Mouse (Mus musculus) kidney, embryonic 15.5 days (tissue): ENCODE measurements at regions not wholly inside any gene's neighbourhood (a gene's known extent, or its start where the extent isn't known, plus 50 kb on each side); places are given as distances from the start of the nearest gene placed in this dataset.

Experiments used
- ATAC-seq: fragments of 200-750 bp; cut with Nextera tagmentation; replicated peaks from 2 replicates; pipeline ENCODE4 v1.8.0; 2017; ENCODE audit warnings: moderate TSS enrichment; ENCODE audit not compliant: low FRiP score
- H3K27ac ChIP-seq: fragments of 300-500 bp; sonication (generic); 2 replicates; pipeline ENCODE4 v1.5.1; 2015; ENCODE audit warnings: mild to moderate bottlenecking, inconsistent platforms
- H3K27me3 ChIP-seq: fragments of 300-500 bp; sonication (generic); 2 replicates; pipeline ENCODE4 v1.6.1; 2015; ENCODE audit warnings: inconsistent platforms
- H3K36me3 ChIP-seq: fragments of 300-500 bp; sonication (generic); 2 replicates; pipeline ENCODE4 v1.6.1; 2015; ENCODE audit warnings: inconsistent platforms
- H3K4me1 ChIP-seq: fragments of 300-500 bp; sonication (generic); 2 replicates; pipeline ENCODE4 v1.6.1; 2015; ENCODE audit warnings: inconsistent platforms
- H3K4me2 ChIP-seq: fragments of 300-500 bp; sonication (generic); 2 replicates; pipeline ENCODE4 v1.6.1; 2015; ENCODE audit warnings: moderate library complexity, mild to moderate bottlenecking, inconsistent platforms
- H3K4me3 ChIP-seq: fragments of 300-500 bp; sonication (generic); replicated peaks from 2 replicates; pipeline ENCODE4 v1.5.1; 2015; ENCODE audit warnings: mild to moderate bottlenecking, inconsistent platforms
- H3K9ac ChIP-seq: fragments of 300-500 bp; sonication (generic); 2 replicates; pipeline ENCODE4 v1.6.1; 2015; ENCODE audit warnings: mild to moderate bottlenecking, inconsistent platforms
- H3K9me3 ChIP-seq: fragments of 300-500 bp; sonication (generic); replicated peaks from 2 replicates; pipeline ENCODE4 v1.6.1; 2016; ENCODE audit warnings: inconsistent platforms
- WGBS: fragments of 180-500 bp; shearing (Covaris S2); methylation state at CpG from one replicate; pipeline ENCODE4 v1.1.7; 2015; ENCODE audit warnings: mixed read lengths; 5-methylcytosine and 5-hydroxymethylcytosine counted together

DNA sequence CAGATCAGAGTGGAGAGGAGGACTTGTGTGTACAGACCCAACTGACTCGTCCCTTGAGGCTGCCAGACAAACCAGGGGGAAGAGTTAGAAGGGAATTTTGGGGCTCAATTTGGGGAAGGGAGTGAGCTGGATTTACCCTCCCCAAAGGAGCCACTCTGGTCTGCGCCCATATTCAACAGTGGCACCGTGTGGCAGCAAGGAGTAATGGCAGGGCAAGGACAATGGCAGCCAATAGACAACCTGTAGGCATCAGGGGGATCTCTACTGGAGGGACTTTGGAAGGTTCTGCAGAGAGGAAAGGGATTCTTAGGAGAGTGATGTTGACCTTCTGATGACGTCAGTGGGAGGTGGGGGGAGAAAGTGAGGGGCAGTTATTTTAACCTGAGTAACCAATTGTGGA is 1590.7 kb upstream of the Gulo start:
- no peak overlapping the region for H3K27ac ChIP-seq
- H3K36me3 ChIP-seq = no peaks in the 10 kb centered on the region
- no peak for ATAC-seq
- H3K9me3 ChIP-seq = no peaks in the 10 kb centered on the region
- H3K4me2 ChIP-seq = no peak overlapping the region
- H3K9ac ChIP-seq = no peak overlapping the region
- no peaks in the 10 kb centered on the region; the same call in 1 of the 2 replicates for H3K27me3 ChIP-seq
- H3K4me1 ChIP-seq = no peaks in the 10 kb centered on the region
- 18% methylated on average over 4 of the region's 4 CpGs for WGBS
- H3K4me3 ChIP-seq = no peak overlapping the region

DNA sequence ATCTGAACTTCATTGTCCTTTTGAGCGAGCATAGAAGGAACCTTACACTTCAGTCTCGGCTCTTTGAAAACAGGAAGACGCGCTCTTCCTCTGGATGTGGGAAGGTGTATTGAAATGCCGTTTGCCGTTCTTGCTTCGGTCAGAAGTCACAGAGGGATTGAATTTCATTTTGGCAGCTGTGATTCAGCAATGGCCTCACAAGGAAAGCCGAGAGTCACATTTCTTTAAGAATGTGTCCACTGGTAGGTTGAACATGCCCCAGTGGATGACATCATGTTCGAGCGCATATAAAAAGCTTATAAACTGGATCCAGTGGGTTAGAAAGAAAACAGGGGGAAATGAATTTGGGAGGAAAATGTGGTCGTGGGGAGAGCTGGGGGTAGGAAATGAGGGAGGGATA is 1579.6 kb upstream of the Gulo start:
- WGBS = 43% methylated on average over 11 of the region's 11 CpGs
- no peak for ATAC-seq
- Histone ChIP-seq H3K9me3 (no peaks in the 10 kb centered on the region), H3K4me2 (no peak overlapping the region), H3K36me3 (no peaks in the 10 kb centered on the region), H3K27ac (no peak overlapping the region), H3K9ac (no peak overlapping the region), H3K4me1 (no peaks in the 10 kb centered on the region), H3K27me3 (no peaks in the 10 kb centered on the region), H3K4me3 (no peak overlapping the region)

DNA sequence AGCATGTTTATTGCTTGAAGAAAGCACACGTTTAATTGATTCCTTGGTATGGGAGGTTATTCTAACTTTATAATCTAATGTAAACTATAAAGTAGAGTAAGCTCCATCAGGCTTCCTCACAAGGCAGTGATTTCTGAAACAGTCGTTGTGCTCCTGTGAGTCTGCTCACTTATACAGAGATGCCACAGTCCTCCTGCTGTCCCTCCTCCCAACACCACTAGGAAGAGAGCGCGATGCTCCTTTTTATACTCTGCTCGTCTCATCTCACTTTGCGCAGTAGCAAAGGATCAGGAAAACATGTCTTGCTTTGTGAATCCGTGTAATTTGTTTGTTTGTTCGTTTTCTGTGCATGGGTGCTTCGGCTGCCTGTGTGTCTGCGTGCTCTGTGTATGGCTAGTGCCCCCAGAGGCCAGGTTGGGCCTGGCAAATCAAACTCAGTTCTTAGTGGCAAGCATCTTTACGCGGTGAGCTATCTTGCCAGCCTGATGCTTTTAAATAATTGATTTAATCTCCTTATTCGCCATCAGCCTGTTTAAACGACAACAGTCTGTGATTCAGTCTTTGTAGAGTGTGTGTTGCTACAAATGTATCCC is 1575.5 kb upstream of the Gulo start:
- Histone ChIP-seq H3K4me2 (no peak overlapping the region), H3K27me3 (no peaks in the 10 kb centered on the region), H3K9me3 (no peaks in the 10 kb centered on the region), H3K36me3 (no peaks in the 10 kb centered on the region), H3K4me3 (no peak overlapping the region), H3K27ac (no peak overlapping the region), H3K4me1 (no peaks in the 10 kb centered on the region), H3K9ac (no peak overlapping the region)
- no peak for ATAC-seq
- WGBS = 67% methylated on average over 14 of the region's 14 CpGs

DNA sequence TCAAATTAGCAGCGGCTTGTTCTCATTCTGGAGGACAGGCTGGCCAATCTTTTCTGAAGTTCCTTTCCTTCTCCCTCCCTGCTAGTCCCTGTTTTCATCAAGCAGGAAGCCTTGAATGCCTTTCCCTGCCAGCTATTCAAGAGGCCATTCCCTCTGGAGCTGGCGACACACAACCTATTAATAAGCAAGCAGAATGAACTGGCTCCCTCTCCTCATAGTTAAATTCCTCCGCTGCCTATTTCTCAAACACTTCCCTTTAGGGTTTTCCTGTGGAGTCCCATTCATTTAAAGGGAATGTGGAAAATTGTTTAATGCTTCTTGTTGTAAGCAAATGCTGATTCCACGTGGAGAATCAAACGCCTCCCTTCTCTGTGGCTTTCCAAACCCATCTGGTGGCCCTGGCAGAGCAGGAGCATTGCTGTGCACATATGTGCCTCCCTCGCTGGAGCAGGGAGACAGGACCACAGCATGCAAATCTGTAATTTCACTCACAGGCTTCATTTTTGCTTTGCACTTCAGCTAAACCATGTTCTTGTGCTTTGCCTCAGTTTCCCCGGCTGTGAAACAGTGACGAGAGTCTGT is 1573.3 kb upstream of the Gulo start:
- H3K36me3 ChIP-seq = no peaks in the 10 kb centered on the region

DNA sequence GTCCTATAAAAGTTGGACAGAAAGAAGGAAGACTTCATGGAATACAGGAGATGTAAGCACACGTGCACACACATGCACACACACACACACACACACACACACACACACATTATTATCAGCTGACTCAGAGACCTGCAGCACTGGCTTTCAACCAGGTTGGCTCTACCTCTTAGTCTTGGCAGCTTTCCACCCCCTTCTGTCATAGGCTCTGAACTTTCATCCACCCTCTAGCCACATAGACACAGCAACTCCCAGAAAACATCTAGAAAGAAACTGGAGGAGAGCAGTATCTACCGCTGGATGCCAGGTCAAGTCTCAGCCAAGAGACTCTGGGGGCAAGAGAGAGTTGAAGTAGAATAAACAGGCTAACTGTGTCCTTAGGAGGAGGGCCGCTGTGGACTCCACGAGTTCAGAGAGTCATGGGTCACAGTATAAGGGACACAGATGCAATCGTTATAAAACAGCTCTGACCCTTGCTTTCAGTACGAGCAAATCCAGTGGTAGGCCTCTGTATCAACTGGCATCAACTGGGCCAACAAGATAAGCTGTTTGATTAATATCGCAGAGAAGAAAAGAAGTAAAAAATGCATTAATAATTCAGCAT is 1565.4 kb upstream of the Gulo start:
- no peaks in the 10 kb centered on the region for H3K36me3 ChIP-seq
- H3K27ac ChIP-seq = no peak overlapping the region
- peaks cover 14% of the 10 kb centered on the region for H3K4me1 ChIP-seq
- no peaks in the 10 kb centered on the region for H3K9me3 ChIP-seq
- H3K9ac ChIP-seq = no peak overlapping the region
- H3K4me2 ChIP-seq = no peak overlapping the region
- ATAC-seq = no peak
- 61% methylated on average over 7 of the region's 7 CpGs for WGBS
- H3K27me3 ChIP-seq = peaks cover 14% of the 10 kb centered on the region
- H3K4me3 ChIP-seq = no peak overlapping the region

More for the DNA sequence above, 1573.3 kb upstream of the Gulo start:
- no peak for ATAC-seq
- no peak overlapping the region for H3K27ac ChIP-seq
- H3K4me1 ChIP-seq = no peaks in the 10 kb centered on the region
- no peaks in the 10 kb centered on the region for H3K9me3 ChIP-seq
- H3K27me3 ChIP-seq = no peaks in the 10 kb centered on the region
- H3K9ac ChIP-seq = no peak overlapping the region
- no peak overlapping the region for H3K4me3 ChIP-seq
- WGBS = 84% methylated on average over 8 of the region's 8 CpGs
- H3K4me2 ChIP-seq = no peak overlapping the region

DNA sequence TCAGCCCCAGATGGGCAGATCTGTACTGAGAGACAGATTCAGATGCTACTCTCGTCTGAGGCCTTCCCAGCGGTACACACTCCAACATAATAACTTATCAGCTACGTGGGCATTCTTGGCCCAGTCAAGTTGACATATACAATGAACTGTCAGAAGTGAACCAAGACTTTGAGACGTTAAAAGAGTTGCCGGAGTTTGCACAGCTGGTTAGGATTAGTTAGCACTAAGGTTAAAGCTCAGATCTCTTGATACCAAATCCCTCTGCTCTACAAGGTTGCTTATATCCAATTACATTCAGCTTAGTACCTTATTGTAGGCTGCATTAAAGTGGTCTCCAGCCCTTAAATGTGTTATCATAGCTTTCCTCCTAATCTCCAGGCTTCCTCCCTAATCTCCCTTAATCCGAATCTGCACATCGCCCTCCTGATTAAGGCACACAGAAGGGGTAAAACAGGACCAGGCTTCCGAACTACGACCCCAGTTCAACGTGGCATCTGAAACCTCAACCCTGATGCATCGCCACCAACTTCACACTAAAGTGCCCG is 1564.5 kb upstream of the Gulo start:
- Histone ChIP-seq H3K4me2 (no peak overlapping the region), H3K27me3 (peaks cover 18% of the 10 kb centered on the region), H3K27ac (no peak overlapping the region), H3K9me3 (no peaks in the 10 kb centered on the region), H3K4me3 (no peak overlapping the region), H3K36me3 (no peaks in the 10 kb centered on the region), H3K4me1 (peaks cover 22% of the 10 kb centered on the region), H3K9ac (no peak overlapping the region)
- 68% methylated on average over 12 of the region's 12 CpGs for WGBS
- ATAC-seq = no peak

DNA sequence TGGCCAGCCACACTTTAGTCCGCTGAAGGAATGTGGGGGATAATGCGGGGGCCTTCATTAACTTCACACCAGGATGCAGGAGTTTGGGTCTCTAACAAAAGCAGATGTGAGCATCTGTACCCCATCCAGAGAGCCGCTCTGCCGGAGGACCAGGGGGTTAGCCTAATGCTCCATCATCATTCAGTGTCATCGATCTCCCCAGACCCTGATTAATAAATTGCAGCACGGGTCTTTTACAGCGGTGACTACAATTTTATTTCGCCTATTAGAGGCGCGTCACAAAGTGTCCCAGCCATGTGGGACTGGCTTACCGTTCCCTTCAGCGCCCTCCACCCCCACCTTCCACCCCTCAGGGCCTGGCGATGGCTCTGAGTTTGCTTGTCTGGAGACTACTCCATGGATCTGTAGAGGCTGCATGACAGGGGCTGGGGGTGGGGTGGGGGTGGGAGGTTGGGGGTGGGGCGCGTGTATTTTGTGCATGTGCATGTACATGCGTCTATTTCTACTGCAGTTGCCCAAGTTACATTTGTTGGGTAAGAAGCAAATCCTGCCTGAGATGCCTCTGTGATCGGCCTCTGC is 1560.8 kb upstream of the Gulo start:
- H3K27ac ChIP-seq = no peak overlapping the region
- H3K9ac ChIP-seq = no peak overlapping the region
- H3K4me2 ChIP-seq = peak overlapping the region; percentile 32
- peaks cover 22% of the 10 kb centered on the region for H3K4me1 ChIP-seq
- H3K27me3 ChIP-seq = peaks cover 28% of the 10 kb centered on the region
- 21% methylated on average over 17 of the region's 17 CpGs for WGBS
- H3K36me3 ChIP-seq = no peaks in the 10 kb centered on the region
- no peaks in the 10 kb centered on the region for H3K9me3 ChIP-seq
- no peak for ATAC-seq
- no peak overlapping the region for H3K4me3 ChIP-seq

DNA sequence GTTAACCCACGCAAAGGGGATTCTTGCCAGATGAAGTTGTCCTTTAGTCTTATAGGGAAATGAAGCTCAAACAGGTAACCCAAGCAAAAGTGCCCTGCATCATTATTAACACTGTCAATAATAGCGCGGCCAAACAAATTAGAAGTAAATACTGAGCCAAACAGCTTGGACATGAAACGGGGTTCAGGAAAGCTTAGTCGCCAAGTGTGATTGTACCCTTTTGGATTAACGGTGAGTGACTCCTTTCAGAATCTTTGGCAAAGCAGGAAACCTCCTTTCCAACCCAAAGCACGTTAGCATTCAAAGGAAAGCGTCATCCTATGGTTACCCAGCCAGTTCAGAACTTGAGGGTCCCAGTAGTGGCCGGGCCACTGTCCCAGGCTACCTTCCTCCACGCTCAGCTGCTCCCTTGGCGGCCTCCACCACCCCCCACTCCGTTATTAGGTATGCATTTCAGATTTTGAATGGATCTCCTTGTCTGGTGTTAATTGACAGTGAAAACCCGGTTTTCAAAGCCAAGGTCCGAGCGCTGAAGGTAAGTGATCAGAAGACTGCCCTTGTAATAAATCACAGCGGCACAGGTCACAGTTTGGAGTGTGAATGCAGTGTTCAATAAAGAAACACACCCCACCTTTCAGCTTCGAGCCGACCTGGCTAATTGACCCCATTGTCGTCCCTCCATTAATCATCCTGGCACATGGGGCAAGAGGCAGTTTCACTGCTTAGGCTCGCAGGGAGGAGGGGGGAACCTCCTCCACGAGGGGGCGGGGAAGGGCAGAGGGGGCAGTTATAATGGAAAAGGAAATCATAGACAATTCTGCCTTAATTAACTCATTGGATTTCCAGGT is 1560.1 kb upstream of the Gulo start:
- H3K27ac ChIP-seq = no peak overlapping the region
- no peak for ATAC-seq

DNA sequence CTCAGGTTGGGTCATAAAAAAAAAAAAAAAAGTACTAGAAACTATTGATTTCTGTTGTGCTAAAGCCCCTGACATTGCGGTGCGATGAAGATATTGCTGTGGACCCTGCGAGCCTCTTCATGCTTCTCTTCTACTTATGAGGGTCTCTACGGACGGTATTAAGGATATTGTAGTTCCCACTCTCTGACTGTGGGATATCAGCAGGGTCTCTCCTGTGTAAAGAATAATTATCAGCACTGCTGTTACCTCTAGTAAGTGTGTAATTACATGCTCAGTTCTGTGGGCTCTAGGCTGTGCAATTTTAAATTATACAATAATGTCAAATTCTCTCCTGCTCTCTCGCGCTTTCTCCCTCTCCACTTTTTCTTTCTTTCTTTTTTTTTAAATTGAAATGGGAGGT is 1545.9 kb upstream of the Gulo start:
- Histone ChIP-seq H3K4me1 (no peaks in the 10 kb centered on the region), H3K27me3 (no peaks in the 10 kb centered on the region), H3K4me2 (no peak overlapping the region), H3K9me3 (no peaks in the 10 kb centered on the region), H3K9ac (no peak overlapping the region), H3K4me3 (no peak overlapping the region), H3K27ac (no peak overlapping the region), H3K36me3 (no peaks in the 10 kb centered on the region)
- no peak for ATAC-seq
- 97% methylated on average over 7 of the region's 7 CpGs for WGBS

More for the DNA sequence above, 1560.1 kb upstream of the Gulo start:
- H3K4me3 ChIP-seq = no peak overlapping the region
- WGBS = 21% methylated on average over 22 of the region's 22 CpGs
- H3K36me3 ChIP-seq = no peaks in the 10 kb centered on the region
- H3K9ac ChIP-seq = no peak overlapping the region
- H3K9me3 ChIP-seq = no peaks in the 10 kb centered on the region
- H3K4me2 ChIP-seq = peak overlapping the region; percentile 32
- H3K4me1 ChIP-seq = peaks cover 22% of the 10 kb centered on the region
- peaks cover 28% of the 10 kb centered on the region for H3K27me3 ChIP-seq

DNA sequence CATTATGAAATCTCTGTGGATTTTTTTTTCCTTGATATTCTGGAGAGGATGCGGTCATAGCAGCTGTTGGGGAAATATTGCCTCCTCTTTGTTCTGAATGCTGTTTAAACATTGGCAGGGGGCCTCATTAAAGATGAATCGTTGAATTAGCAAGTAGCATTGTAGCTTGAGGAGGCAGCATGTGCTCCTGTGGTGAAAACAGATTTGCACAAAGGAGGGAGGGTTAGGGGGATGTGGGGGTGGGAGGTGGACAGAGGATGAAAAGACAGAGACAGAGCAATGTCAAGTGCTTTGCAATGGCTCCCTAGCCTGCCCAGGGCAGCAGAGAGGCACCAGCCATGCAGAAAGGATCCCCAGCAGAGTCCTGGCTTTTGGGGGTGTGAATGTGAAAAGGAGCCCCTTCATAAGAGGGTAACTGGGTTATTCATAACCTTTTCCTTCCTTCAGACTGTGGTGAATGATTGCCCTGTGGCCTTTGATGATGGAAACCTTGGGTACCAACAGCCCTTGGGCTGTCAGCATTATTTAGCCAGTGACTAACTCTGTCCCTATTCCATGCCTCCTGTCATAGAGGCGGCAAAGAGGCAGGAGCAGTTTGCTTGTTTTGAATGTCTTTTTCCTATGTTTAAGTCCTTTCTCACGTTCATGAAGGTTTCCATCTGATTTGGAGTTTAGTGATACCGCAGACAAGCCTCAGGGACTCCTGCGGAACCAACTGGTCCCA is 1541.6 kb upstream of the Gulo start:
- 81% methylated on average over 6 of the region's 6 CpGs for WGBS

DNA sequence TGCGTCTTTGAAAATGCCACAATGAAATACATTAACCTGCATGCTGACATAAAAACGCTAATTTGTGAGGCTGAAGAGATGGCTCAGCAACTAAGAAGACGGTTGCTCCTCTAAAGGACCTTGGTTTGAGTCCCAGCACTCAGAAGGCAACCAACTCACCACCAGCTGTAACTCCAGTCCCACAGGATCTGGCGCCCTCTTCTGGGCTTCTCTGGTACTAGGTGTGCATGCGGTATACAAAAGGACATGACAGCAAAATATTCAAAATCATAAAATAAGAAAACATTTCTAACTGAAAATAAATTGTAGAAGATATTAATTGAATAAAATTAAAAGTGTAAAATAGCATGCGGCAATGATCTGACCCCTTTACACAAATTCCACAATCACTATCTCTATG is 1539.7 kb upstream of the Gulo start:
- H3K4me2 ChIP-seq = no peak overlapping the region
- no peaks in the 10 kb centered on the region for H3K9me3 ChIP-seq
- no peak for ATAC-seq
- no peaks in the 10 kb centered on the region for H3K27me3 ChIP-seq
- no peak overlapping the region for H3K4me3 ChIP-seq
- no peak overlapping the region for H3K27ac ChIP-seq
- 85% methylated on average over 6 of the region's 6 CpGs for WGBS
- no peak overlapping the region for H3K9ac ChIP-seq
- no peaks in the 10 kb centered on the region for H3K36me3 ChIP-seq
- no peaks in the 10 kb centered on the region for H3K4me1 ChIP-seq

More for the DNA sequence above, 1541.6 kb upstream of the Gulo start:
- Histone ChIP-seq H3K4me3 (no peak overlapping the region), H3K9me3 (no peaks in the 10 kb centered on the region), H3K9ac (no peak overlapping the region), H3K36me3 (no peaks in the 10 kb centered on the region), H3K4me2 (no peak overlapping the region), H3K27me3 (no peaks in the 10 kb centered on the region), H3K27ac (no peak overlapping the region), H3K4me1 (no peaks in the 10 kb centered on the region)
- no peak for ATAC-seq
